Mouse (Mus musculus): ENCODE measurements around the gene Ugt1a9.

- TF ChIP-seq GATA1 (IDR thresholded peaks at IDR 0.05; ENCODE audit: low read length) = no peak
- TF ChIP-seq TAL1 (IDR thresholded peaks at IDR 0.05; ENCODE audit: low read length) = no peak
These were observed 153.6 kb downstream of the Ugt1a9 start for GRCm38 (mm10) chr1:88224029-88224776.

Measured in erythroblast, embryonic 14.5 days (primary cell).